Mouse (Mus musculus) left cerebral cortex, postnatal 10 days (tissue): ENCODE data around the gene Magix. TPM values are rescaled to one million over a fixed set of nuclear protein-coding genes. Genes with fewer than 3 reads are reported as not detected.

Experiments
- DNase-seq, 2 experiments: peaks; one replicate each; pipeline ENCODE4 v3.0.0; 2021 to 2022; ENCODE audit warnings: low spot score in 2 of 2, mixed read lengths in 1 of 2; ENCODE audit errors: extremely low spot score in 1 of 2
- intact Hi-C: fragments of 180-260 bp; cut with DNase I; formaldehyde crosslinking; loops from one replicate; pipeline ENCODE4 v1.15.1; 2025
- total RNA-seq, 2 experiments: library from RNA; stranded (reverse); gene quantifications; 2 replicates each; pipeline ENCODE4 v1.2.3; 2021

Magix gene
- total RNA-seq, 2 experiments from 2014 or later, result 0.12 to 0.34 TPM

- DNase-seq, result no peak
- intact Hi-C loops, result no loop called here
These were observed 2.1 kb downstream of the Magix start for GRCm38 (mm10) chrX:7678986-7679385.

DNA sequence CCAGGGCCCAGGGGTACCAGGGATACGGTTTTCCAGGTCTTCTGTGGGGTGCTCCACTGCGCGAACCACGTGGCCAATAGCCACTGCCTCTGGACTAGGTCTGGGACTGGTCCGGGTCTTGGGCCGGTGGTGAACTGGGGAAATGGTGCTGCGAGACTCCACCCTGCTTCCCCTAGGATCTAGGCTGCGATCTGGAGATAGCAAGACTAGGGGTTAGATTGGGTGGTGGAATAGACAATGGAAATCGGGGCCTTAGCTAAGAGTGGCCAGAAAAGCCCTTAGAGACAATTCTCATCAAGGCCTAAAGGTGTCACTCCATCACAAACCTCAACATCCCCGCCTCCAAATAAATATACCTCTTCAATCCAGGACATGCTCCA lies 6.1 kb downstream of the Magix start:
- intact Hi-C loops, result no loop called here
- DNase-seq, result no peak

GRCm38 (mm10) chrX:7674284-7675000 lies 6.6 kb downstream of the Magix start:
- DNase-seq, result peak in 1 of 2 experiments; percentile 47
- intact Hi-C loops, result no loop called here

DNA sequence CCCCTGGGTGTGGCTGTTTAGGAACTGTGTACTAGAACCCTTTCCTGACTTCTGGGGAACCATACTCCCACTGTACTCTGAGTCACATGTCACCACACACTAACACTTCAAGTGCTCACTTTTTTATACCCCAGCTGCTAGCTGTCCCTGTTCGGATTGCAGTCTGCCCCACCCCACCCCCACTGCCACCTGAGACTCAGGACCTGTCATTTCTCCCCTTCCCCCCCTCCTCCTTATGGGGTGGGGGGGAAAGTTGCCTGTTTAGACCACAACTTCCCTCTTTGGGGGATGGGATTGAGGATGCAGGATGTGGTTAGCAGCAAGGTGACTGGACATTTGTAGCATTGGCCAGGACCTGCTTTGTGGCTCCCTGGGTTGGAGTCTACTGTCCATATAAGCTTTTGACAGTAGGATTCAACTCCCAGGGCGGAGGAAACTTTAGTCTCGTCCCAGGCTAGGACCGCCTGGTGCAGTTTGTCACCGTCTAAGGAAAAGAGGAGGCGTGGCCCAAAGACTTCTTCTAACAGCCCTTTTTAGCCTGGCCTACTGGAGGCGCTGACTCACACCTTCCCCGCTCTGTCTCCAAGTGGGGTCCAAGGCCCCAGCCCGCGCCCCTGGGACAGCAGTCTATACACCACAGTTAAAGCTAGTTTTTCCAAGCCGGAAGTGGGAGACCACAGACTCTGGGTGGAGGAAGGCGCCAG lies 7.3 kb downstream of the Magix start:
- intact Hi-C loops, result no loop called here

DNA sequence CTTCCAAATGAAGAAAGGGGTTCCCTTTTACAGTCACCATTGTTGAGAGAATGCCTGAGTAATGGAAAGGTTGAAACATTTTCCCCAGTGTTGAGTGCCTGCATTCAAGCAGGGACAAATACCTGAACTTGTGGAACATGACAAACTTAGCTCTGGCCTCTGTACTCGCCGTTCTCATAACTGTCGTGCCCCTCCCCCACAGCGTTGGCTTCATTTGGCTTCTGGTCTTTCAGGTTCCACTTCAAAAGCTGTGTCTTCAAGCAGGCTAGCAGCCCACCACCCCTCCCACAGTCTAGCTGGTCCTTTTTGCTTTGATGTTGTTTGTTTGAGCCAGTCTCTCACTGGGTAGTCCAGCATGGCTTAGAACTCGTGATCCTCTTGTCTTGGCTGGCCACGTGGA lies 8.3 kb downstream of the Magix start:
- no peak for DNase-seq
- intact Hi-C loops, result no loop called here

More for the DNA sequence above, 7.3 kb downstream of the Magix start:
- no peak for DNase-seq

DNA sequence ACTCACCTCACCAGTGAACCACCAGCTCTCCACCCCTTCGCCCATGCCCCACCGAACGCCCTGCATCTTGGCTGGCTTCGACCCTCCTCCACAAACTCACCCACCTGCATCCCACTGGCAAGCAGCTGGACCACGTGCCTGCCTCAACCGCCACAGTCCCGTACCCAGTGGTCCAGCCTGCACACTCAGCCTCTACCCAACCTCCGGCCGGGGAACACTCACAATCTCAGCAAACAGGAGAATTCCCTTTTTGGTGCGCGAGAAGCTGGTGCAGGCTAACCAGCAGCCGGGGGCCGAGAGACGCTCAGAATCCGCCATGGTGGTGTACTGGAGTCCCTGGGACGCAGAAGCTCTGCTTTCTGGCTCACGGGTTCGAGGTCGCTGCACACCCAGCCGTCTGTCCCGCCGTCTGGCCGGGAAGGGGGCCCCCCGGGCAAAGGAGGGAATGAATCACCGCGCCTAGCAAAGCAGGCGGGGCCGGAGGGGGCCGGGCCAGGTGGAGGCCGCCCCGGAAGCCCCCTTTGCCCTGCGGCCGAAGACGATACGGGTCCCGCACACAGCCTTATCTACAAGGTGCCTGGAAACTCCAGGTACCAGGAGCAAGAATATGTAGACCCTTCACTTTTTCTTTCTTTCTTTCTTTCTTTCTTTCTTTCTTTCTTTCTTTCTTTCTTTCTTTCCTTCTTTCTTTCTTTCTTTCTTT lies 10.0 kb downstream of the Magix start, which contains the start of gene Plp2:
Plp2 (minus strand) TSS at position 470 of the 703 bp plus-strand sequence.
- intact Hi-C loops, result no loop called here
- DNase-seq, result peak in 1 of 2 experiments; percentile 35

- peak in 1 of 2 experiments; percentile 79 for DNase-seq
- intact Hi-C loops, result no loop called here
These were observed 10.6 kb downstream of the Magix start for GRCm38 (mm10) chrX:7670390-7670881.

- intact Hi-C loops, result no loop called here
These were observed 15.1 kb downstream of the Magix start for GRCm38 (mm10) chrX:7665739-7666502.

GRCm38 (mm10) chrX:7664791-7665190 lies 16.3 kb downstream of the Magix start:
- DNase-seq, result no peak
- intact Hi-C loops, result no loop called here

More at GRCm38 (mm10) chrX:7665739-7666502, 15.1 kb downstream of the Magix start:
- DNase-seq, result no peak

GRCm38 (mm10) chrX:7662936-7663335 lies 18.1 kb downstream of the Magix start:
- intact Hi-C loops, result no loop called here
- no peak for DNase-seq

DNA sequence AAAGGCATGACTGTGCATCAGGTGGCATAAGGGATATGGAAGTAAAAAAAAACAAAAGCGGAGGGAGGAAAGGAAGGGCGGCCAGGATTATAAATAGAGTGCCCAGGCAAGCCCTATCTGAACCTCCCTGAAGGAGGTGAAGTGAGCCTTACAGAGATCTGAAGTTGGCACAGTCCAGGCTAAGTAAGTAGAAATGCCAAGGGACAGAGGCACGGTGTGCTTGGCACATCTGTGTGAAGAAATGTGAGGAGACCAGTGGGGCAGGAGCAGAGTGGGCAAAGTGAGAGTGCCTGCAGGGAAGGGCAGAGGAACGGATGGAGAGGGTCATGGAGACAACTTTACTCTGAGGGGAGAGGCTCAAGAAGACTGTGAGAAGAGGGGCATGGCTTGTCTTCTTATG lies 20.0 kb downstream of the Magix start:
- intact Hi-C loops, result no loop called here

GRCm38 (mm10) chrX:7658785-7659589 lies 22.1 kb downstream of the Magix start:
- intact Hi-C loops, result no loop called here
- peak in 1 of 2 experiments; percentile 16 for DNase-seq

More for the DNA sequence above, 20.0 kb downstream of the Magix start:
- DNase-seq, result no peak

DNA sequence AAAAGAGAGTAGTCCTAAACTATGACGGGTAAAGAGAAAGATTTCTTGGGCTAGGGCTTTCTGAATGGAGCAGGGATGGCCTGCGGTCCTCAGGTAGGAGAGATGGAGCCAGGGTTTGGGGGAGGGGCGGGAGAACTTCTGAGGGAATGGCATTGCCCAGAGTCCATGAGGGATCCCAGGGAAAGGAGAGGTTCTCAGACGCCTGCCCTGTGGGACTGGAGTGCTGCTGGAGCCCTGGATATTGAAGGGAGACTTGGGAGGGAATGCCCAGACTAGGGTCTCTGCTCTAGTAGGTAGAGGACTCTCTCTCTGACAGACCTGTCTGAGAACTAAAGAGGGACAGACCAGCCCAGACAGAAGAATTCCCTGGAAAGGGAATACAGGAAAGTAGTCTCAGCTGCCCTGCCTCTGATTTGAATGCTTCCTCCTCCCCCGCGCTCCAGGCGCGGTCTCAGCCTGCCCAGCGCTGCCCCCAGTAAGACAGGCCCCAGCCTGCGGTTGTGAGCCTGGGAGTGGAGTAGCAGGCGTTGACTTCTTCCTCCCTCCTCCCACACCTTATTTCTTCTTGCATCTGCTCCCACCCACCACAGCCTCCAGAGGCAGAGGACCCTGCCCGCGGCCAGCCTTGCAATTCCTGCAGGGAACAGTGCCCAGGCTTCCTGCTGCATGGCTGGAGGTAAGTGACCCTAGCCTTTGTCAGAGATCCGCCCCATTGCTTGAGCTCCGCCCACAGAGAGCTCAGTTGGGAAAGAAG lies 22.8 kb downstream of the Magix start:
- intact Hi-C loops, result no loop called here
- no peak for DNase-seq

DNA sequence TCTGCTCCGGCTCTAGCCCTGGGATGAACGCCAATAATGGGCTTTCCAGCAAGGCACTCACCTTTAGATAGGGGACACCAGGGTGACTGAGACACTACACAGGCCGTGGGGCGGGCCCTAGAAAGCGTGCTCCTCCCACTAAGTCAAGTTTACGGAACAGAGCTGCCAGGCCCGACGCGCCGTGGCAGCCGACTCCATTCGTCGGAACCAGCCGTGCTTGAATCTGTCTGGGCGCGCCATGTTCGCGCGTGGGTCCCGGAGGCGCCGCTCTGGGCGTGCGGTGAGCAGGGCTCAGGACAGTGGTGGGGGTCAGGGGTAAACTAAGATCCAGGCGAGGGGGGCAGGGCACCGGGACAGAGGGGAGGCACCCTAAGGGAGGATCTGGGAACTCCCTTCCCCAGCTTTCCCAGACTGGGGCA lies 23.8 kb downstream of the Magix start, which contains the start of gene Prickle3:
Prickle3 (plus strand) TSS at position 40 of the 419 bp plus-strand sequence.
- peak in 1 of 2 experiments; percentile 64 for DNase-seq
- intact Hi-C loops, result no loop called here

DNA sequence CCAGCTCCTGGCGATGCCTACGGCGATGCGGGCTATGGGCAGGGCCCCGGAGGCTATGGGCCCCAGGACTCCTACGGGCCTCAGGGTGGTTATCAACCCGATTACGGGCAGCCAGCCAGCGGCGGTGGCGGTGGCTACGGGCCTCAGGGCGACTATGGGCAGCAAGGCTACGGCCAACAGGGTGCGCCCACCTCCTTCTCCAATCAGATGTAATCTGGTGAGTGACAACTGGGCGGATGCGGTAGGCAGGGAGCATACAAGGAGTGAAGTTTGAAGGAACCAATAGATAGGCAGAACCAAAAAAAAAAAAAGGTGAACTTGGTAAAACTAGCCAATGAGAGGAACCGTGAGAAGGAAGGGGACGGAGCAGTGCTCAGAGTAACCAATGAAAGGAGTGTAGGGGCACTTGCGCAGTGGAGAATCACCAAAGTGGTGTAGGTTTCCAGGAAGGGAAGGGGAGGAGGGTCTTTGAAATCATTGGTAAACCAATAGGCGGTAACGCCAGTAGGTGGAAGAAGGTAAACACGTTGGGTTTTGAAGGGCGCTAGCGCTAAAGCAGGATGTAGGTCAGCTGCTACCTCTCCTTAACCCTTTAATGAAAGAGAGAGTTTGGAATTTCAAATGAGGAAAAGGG lies 32.3 kb downstream of the Magix start:
- DNase-seq, result peak; percentile 53 to 89
- intact Hi-C loops, result loop anchor here (10.0 kb wide), 1 partner anchor 174 kb away; no protein-coding TSS in a partner anchor

- intact Hi-C loops, result loop anchor here (10.0 kb wide), 1 partner anchor 171 kb away; no protein-coding TSS in a partner anchor
- DNase-seq, result peak; percentile 65 to 73
These were observed 35.7 kb downstream of the Magix start for GRCm38 (mm10) chrX:7645349-7645748.
